Mouse (Mus musculus) natural killer cell, adult 2 months (primary cell): ENCODE data around the gene Agbl3.

ENCODE experiments used
- DNase-seq, 2 experiments: peaks; one replicate each; pipeline ENCODE4 v3.0.0; 2022; ENCODE audit warnings: low spot score in 2 of 2

Agbl3 gene

DNA sequence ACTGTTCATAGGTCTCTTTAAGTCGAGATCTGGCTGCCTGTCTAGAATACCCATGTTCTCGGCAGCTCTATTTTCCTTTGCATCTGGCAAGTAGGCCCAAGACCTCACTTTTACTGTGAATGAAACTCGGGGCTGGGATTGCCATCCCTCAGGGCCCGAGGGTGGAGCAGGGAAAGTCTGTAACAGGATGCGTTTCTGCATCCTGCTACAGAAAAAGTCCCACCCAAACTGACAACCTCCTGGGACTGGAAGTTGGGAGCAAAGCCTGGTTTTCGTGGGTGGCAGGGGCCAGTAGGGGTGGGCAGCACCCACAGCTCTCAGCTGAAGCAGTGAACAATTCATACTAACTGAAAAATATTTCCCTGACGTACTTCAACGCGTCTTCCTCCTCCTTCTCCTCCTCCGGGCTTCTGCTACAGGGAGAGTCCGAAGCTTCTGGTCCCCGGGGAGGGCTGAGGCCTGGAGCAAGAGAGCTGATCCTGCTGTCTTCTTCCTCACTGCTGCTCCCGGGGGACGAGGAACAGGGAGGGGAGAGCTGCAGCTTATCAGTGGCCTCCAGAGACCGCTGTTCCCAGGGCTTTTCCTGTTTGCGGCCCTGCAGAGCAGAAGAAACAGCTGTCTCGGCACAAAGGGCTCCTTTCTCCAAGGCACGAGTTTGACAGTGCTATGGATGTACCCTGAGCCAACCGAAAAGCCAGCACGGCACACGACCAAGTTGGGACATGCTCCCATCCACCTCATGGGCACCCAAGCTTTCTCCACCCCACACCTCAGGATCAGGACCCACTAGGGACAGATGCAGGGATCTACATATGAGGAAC, 94.1 kb downstream of the Agbl3 start:
- no peak for DNase-seq

DNA sequence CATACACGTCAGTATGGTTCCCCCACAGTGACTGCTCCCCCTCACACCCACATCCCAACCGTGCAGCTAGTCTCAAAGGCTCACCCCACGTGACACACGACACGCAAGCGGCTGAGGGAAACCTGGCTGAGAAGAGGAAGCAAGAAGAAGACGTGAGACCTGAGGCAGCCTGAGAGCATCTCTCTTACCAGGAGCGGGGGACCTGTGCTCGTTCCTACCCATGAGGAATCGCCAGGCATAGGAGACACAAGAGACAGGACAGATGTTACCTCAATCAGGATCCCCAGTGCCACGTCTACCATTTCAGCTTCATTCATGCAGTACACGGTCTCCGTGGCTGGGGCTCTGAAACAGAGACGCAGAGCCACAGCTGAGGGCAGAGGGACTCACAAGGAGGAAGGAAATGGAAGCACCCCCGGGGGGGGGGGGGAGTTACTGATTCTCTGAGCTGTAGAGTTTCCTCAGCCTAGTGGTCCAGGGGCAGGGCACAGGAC, 95.1 kb downstream of the Agbl3 start:
- peak; percentile 43 to 81 for DNase-seq

DNA sequence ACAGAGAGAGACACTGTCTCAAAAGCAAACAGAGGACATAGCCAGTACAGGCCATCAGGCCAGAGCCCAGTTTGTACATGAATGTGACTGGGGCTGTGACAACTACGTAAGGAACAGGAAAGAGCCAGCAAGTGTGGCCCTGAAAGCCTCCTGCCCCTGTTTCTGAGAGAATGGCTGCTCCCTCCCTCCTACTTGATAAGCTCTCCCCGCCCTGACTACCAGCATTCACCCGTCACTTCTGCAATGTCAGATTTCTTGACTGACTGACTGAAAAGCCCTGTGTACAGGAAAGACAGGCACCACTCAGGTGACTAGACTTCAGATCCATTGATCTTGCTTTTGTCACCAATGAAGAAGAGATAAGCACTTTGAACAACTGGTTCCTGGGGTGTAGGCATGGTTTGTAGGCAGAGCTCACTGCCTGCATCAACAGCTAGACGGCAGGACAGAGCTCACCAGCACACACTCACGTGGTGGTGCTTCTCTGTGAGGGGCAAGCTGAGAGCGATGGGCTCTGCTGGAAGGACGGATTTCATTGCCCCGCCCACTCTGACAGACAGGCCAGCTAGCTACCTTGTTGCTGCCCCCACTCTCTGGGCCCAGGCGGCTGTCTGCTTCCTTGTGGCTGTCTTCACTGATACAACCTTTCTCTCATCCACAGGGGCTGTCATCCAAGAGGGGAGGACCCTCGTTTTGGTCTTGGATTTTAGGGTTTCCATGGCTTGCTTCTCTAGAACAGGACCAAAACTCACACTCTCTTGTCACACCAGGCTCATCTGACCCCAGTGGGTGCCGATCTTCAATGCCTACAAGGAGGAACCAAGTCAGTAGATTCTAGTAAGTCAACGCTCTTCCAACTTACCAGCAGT, 96.0 kb downstream of the Agbl3 start:
- DNase-seq, result peak in 1 of 2 experiments; percentile 57

- no peak for DNase-seq
These were observed 96.6 kb downstream of the Agbl3 start for GRCm38 (mm10) chr6:34876835-34877156.

GRCm38 (mm10) chr6:34877509-34878321, 97.5 kb downstream of the Agbl3 start, which contains the start of gene Cyren:
TSS of gene Cyren (minus strand) at chr6:34878060.
- peak; percentile 89 to 92 for DNase-seq

- DNase-seq, result no peak
These were observed 99.0 kb downstream of the Agbl3 start for GRCm38 (mm10) chr6:34879101-34879740.

DNA sequence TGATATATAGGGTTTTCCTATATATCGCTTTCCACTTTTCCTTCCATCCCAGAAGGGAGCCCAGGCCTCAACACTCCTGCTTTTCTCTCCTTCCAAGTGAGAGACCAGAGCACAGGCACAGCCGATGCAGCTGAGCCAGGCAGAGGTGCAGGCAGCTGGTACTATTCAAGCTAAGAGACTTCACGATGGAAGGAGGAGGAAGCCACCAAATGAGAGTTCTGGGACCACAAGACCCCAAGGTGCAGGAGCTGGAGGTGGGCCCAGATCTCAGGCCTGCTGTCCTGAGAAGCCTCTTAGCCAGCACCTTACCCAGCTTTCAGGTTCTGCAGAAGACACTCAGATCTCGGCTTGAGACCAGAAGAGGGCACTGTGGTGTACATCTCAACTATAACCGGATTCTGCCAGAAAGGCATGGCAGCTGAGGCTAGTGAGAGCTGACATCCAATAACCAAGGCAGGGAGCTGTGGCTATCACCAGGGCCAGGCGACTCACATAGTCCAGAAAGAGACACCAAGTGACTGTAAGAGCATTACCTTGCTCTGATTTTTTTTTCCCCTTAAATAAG, 99.8 kb downstream of the Agbl3 start:
- peak; percentile 38 to 56 for DNase-seq

- DNase-seq, result no peak
These were observed 104.5 kb downstream of the Agbl3 start for GRCm38 (mm10) chr6:34884724-34885123.

DNA sequence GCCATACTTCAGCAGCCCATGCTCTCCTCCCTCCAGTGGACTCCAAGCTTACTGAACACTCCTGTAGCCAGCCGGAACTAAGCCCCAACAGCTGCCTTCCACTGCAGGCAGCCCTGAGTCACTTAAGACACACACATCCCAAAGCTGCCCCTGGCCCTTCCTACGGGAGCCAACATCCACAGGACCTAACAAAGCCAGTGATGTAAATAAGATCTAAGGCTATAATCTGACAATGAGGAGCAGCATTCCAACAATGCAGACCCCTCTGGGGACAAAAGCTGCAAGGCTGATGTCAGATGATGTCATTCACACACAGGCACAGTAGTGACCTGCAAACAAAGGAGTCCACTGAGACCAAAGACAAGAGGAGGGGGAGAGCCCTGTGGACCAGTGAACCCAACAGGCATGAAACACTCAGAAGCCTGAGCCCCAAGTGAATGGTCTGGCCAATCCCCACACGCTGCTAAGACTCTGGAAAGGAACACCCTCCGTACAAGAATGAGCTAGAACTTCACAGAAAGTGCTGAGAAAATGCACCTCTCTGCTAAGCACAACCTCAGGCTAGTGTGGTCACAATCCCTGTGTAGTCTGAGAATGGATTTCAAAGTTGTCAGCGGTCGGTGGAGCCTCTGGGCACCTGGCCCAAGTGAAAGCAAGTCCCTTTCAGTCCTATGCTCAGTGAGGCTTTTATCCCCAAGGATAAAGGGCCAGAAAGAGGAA, 107.1 kb downstream of the Agbl3 start:
- no peak for DNase-seq

DNA sequence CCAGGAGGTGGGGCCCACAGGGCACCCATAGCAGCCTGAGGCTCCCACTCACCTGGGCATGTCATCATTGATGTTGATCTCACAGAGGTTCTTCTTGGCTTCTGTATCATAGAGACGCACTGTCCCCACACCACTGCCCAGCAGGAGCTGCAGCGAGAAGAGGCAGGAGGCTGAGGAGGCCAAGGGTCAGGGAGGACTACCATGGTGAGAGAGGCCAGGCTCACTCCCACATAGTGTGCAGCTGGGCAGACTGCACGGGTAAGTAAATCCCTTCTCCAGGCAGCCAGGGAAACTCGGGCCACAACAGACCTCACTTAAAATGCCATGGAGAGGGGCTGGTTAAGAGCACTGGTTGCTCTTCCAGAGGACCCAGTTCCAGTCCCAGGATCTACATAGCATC, 109.0 kb downstream of the Agbl3 start:
- DNase-seq, result no peak

GRCm38 (mm10) chr6:34895569-34895968, 115.3 kb downstream of the Agbl3 start:
- DNase-seq, result no peak

DNA sequence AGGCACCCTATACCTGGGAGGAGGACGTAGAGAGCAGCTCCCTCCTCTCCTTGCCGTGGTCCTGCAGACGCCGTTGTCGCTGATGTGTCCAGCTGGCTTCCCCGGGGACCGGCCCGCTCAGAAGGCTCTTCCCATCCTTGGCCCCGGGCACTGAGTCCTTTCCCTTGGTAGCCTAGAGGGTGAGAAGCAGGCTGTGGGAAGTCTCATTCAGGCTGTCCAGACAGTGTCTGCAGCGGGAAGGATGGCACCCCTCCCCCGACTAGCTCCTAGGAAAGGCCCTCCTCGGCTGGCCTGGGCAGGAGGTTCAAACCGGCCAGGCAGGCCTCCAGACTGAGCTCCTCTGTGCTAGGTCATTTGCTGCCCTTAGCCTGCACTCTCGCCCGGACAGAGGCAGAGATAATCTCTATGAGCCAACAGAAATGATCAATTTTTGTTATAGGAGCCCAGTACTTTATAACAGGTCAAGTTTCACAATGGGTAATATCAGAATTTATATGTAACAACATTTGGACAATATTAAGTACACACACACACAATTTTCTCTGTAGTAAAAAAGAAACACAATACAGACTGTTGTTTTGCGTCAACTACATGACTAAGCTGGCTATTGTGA, 116.0 kb downstream of the Agbl3 start:
- no peak for DNase-seq

- DNase-seq, result no peak
These were observed 118.9 kb downstream of the Agbl3 start for GRCm38 (mm10) chr6:34899127-34899526.

GRCm38 (mm10) chr6:34900990-34901389, 120.8 kb downstream of the Agbl3 start:
- no peak for DNase-seq

DNA sequence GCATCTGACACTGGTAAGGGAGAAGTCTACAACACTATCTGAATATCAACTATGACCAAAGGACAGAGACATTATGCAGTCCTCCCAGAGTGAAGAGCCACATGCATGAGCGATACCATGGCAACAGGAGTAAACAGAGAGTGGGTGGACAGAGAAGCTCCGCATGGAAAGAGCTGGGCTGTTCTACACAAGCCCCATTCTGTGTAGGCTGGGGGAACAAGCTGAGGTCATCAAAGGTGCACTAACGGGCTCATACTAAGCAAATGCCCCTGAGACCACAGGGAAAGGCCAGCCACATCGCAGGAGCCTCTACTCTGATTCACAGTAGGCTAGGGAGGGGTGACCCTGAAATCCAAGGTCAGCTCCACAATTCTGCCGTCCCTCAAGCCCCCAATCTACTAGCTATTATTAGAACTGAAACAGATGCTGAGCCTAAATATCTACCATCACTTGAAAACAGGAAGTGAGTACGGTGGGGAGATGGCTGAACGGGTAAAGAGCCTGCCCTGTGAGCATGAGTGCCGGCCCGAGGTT, 121.7 kb downstream of the Agbl3 start:
- peak; percentile 36 to 63 for DNase-seq

GRCm38 (mm10) chr6:34902578-34902977, 122.3 kb downstream of the Agbl3 start:
- DNase-seq, result no peak

DNA sequence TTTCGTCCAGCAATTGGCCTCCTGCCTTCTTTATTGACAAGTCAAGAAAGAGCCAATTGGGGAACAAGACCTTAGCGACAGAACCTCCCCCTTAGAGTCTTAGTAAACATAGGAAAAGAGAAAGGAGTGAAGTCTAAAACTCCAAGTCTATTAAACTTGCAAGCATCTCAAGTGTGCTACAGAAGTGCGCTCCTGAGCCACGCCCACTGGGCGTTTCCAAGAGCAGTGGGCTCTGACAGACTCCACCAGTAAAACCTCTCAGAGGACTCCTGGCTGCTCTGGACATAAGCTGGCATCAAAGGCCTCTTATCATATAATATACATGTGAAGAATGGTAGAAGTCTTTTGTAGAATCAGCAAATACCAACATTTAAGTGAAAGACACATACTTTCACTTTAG, 123.2 kb downstream of the Agbl3 start:
- DNase-seq, result no peak

DNA sequence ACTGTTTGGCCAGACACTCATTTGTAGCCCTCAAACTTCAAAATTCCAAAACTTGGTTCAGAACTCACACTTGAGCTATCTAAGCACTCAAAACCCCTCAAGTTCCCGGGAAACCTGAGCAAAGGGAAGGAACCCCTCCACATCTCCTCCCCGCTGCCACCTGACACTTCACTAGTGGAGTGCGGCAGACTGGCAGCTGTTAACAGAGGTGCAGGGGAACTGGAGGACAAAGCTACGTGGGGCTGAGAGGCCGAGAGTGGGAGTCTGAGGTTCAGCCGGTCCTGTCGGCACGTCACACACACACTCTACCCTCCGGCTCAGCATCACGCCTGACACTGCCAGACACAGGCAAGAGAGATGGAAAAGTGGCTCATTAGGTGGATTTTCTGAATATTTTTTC, 123.6 kb downstream of the Agbl3 start:
- DNase-seq, result no peak

- DNase-seq, result no peak
These were observed 124.1 kb downstream of the Agbl3 start for GRCm38 (mm10) chr6:34904361-34904760.

GRCm38 (mm10) chr6:34906125-34906524, 125.9 kb downstream of the Agbl3 start:
- DNase-seq, result no peak
